Mouse (Mus musculus): ENCODE measurements at regions not wholly inside any gene's neighbourhood (a gene's known extent, or its start where the extent isn't known, plus 50 kb on each side); places are given as distances from the start of the nearest gene placed in this dataset.
"Not testable (repeated sequence)": the region's sequence is repeated elsewhere in the genome, so short reads cannot be mapped to it uniquely, and the experiment has no call there.

DNA sequence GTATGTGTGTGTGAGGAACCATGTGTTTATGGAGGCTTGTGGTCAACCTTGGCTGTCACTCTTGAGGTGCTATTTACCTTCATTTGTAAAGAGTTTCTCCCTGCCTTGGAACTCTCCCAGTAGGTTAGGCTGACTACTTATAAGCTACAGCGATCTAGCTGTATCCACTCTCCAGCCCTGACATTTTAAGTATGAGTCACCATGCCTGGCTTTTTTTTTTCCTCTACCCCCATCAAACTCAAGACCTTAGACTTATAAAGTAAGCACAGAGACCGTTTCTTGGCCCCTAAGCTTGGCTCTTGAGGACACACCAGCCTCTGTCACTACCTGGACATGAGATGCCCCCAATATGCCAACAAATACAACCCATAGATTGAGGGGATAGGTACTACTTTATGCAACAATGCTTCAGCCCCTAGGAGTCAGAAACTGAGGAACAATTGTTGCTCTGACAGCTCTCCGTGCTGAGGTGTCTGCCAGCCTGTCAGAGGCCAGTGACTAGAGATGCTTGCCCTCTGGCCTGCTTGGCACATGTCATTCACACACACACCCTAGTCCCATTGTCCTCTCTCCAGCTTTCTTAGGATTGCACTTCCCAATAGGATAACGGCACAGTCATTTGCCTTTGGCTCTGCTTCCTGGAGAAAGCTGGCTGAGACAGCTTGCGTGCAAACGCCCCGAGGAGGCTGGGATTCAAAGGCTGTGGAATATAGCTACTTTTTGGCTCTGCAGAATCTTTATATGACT is 193.8 kb upstream of the Prok2 start:
- H3K4me1 ChIP-seq (ENCODE audit: control insufficient read depth, insufficient read depth, insufficient read length, low read length) = no peaks in the 10 kb centered on the region
- H3K4me3 ChIP-seq (ENCODE audit: insufficient read depth, low read depth, low read length) = no peak overlapping the region
- H3K27ac ChIP-seq (replicated peaks; ENCODE audit: low read depth, low read length) = no peak overlapping the region

GRCm38 (mm10) chr6:99918351-99918750 is 192.2 kb upstream of the Prok2 start:
- Histone ChIP-seq H3K4me1 (ENCODE audit: control insufficient read depth, insufficient read depth, insufficient read length, low read length) (no peaks in the 10 kb centered on the region), H3K4me3 (ENCODE audit: insufficient read depth, low read depth, low read length) (no peak overlapping the region), H3K27ac (replicated peaks; ENCODE audit: low read depth, low read length) (no peak overlapping the region)

DNA sequence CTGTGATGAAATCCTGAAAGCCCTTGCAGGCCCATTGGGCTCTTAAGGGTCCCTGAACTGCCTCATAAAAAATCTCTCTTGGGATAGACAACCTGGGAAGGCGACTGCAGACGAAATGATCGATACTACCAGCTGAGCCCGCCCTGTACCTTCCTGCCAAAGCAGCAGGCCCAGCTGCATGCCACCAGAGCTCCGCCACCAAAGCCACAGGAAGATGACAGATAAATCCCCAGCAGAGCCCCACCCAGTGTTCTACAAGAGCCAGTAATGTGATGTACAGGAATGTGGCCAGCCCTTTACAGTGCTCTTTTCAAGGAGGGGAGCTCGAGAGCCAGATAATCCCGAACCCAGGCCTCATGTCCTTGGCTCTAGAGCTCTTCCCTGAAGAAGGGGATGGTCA is 183.7 kb upstream of the Prok2 start:
- Histone ChIP-seq H3K4me3 (ENCODE audit: insufficient read depth, low read depth, low read length) (no peak overlapping the region), H3K4me1 (ENCODE audit: control insufficient read depth, insufficient read depth, insufficient read length, low read length) (no peaks in the 10 kb centered on the region), H3K27ac (replicated peaks; ENCODE audit: low read depth, low read length) (no peak overlapping the region)

GRCm38 (mm10) chr6:99909459-99909858 is 183.3 kb upstream of the Prok2 start:
- no peak overlapping the region for H3K27ac ChIP-seq (replicated peaks; ENCODE audit: low read depth, low read length)
- no peaks in the 10 kb centered on the region for H3K4me1 ChIP-seq (ENCODE audit: control insufficient read depth, insufficient read depth, insufficient read length, low read length)

DNA sequence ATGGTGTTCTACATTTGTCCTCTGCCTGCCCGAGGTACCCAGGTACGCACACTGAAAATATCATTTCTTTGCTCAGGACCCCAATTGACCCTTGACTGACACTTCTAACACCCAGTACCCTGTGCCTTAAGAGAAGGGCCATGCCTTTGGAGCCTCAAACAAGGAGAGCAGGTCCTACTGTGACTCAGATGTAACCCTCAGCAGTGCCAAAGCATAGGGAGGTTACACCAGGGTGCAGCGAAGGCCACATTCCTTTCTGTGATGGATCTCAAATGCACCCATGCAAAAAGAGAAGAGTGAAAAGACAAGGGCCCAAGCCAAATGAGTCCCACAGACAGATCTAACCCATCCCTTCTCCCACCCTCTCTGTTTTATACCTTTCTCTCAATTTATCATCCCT is 181.9 kb upstream of the Prok2 start:
- Histone ChIP-seq H3K4me1 (ENCODE audit: control insufficient read depth, insufficient read depth, insufficient read length, low read length) (no peaks in the 10 kb centered on the region), H3K27ac (replicated peaks; ENCODE audit: low read depth, low read length) (no peak overlapping the region), H3K4me3 (ENCODE audit: insufficient read depth, low read depth, low read length) (no peak overlapping the region)

More at GRCm38 (mm10) chr6:99909459-99909858, 183.3 kb upstream of the Prok2 start:
- no peak overlapping the region for H3K4me3 ChIP-seq (ENCODE audit: insufficient read depth, low read depth, low read length)

- Histone ChIP-seq H3K27ac (replicated peaks; ENCODE audit: low read depth, low read length) (no peak overlapping the region), H3K4me3 (ENCODE audit: insufficient read depth, low read depth, low read length) (no peak overlapping the region), H3K4me1 (ENCODE audit: control insufficient read depth, insufficient read depth, insufficient read length, low read length) (no peaks in the 10 kb centered on the region)
These were observed 179.0 kb upstream of the Prok2 start for GRCm38 (mm10) chr6:99905194-99905593.

DNA sequence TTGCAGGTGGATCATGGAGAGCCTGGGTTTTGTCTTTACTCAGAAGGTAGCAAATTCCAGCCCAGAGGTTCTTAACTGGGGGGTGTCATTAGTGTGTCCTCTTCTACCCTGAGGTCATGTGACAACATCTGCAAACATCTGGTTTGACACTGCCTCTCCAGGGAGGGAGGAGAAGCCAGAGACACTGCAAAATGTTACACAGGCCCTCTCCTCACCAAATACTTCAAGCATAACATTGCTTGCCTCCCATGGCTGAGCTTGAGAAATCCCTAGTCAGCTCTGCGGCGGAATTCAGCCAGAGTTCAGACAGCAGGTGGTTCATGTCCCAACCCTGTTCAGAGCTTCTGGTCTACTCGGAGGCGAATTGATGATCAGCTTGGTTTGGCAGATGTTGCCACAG is 178.4 kb upstream of the Prok2 start:
- H3K27ac ChIP-seq (replicated peaks; ENCODE audit: low read depth, low read length) = no peak overlapping the region
- no peaks in the 10 kb centered on the region for H3K4me1 ChIP-seq (ENCODE audit: control insufficient read depth, insufficient read depth, insufficient read length, low read length)
- no peak overlapping the region for H3K4me3 ChIP-seq (ENCODE audit: insufficient read depth, low read depth, low read length)

GRCm38 (mm10) chr6:99904044-99904443 is 177.9 kb upstream of the Prok2 start:
- H3K4me3 ChIP-seq (ENCODE audit: insufficient read depth, low read depth, low read length); H3K27ac ChIP-seq (replicated peaks; ENCODE audit: low read depth, low read length); H3K4me1 ChIP-seq (ENCODE audit: control insufficient read depth, insufficient read depth, insufficient read length, low read length): not testable (repeated sequence)

- H3K4me1 ChIP-seq (ENCODE audit: control insufficient read depth, insufficient read depth, insufficient read length, low read length) = no peaks in the 10 kb centered on the region
- H3K4me3 ChIP-seq (ENCODE audit: insufficient read depth, low read depth, low read length) = no peak overlapping the region
- no peak overlapping the region for H3K27ac ChIP-seq (replicated peaks; ENCODE audit: low read depth, low read length)
These were observed 175.4 kb upstream of the Prok2 start for GRCm38 (mm10) chr6:99901564-99901963.

GRCm38 (mm10) chr6:99901146-99901545 is 175.0 kb upstream of the Prok2 start:
- Histone ChIP-seq H3K4me3 (ENCODE audit: insufficient read depth, low read depth, low read length) (no peak overlapping the region), H3K27ac (replicated peaks; ENCODE audit: low read depth, low read length) (no peak overlapping the region)

GRCm38 (mm10) chr6:99899704-99900103 is 173.5 kb upstream of the Prok2 start:
- H3K27ac ChIP-seq (replicated peaks; ENCODE audit: low read depth, low read length) = no peak overlapping the region
- no peaks in the 10 kb centered on the region for H3K4me1 ChIP-seq (ENCODE audit: control insufficient read depth, insufficient read depth, insufficient read length, low read length)
- H3K4me3 ChIP-seq (ENCODE audit: insufficient read depth, low read depth, low read length) = no peak overlapping the region

More at GRCm38 (mm10) chr6:99901146-99901545, 175.0 kb upstream of the Prok2 start:
- no peaks in the 10 kb centered on the region for H3K4me1 ChIP-seq (ENCODE audit: control insufficient read depth, insufficient read depth, insufficient read length, low read length)

- Histone ChIP-seq H3K27ac (replicated peaks; ENCODE audit: low read depth, low read length) (no peak overlapping the region), H3K4me1 (ENCODE audit: control insufficient read depth, insufficient read depth, insufficient read length, low read length) (no peaks in the 10 kb centered on the region), H3K4me3 (ENCODE audit: insufficient read depth, low read depth, low read length) (no peak overlapping the region)
These were observed 171.9 kb upstream of the Prok2 start for GRCm38 (mm10) chr6:99898077-99898476.

- Histone ChIP-seq H3K27ac (replicated peaks; ENCODE audit: low read depth, low read length) (no peak overlapping the region), H3K4me1 (ENCODE audit: control insufficient read depth, insufficient read depth, insufficient read length, low read length) (no peaks in the 10 kb centered on the region), H3K4me3 (ENCODE audit: insufficient read depth, low read depth, low read length) (no peak overlapping the region)
These were observed 169.4 kb upstream of the Prok2 start for GRCm38 (mm10) chr6:99895558-99895957.

GRCm38 (mm10) chr6:99893936-99894335 is 167.7 kb upstream of the Prok2 start:
- Histone ChIP-seq H3K4me1 (ENCODE audit: control insufficient read depth, insufficient read depth, insufficient read length, low read length) (no peaks in the 10 kb centered on the region), H3K27ac (replicated peaks; ENCODE audit: low read depth, low read length) (no peak overlapping the region)

GRCm38 (mm10) chr6:99892204-99892603 is 166.0 kb upstream of the Prok2 start:
- no peaks in the 10 kb centered on the region for H3K4me1 ChIP-seq (ENCODE audit: control insufficient read depth, insufficient read depth, insufficient read length, low read length)
- no peak overlapping the region for H3K27ac ChIP-seq (replicated peaks; ENCODE audit: low read depth, low read length)
- no peak overlapping the region for H3K4me3 ChIP-seq (ENCODE audit: insufficient read depth, low read depth, low read length)

More at GRCm38 (mm10) chr6:99893936-99894335, 167.7 kb upstream of the Prok2 start:
- no peak overlapping the region for H3K4me3 ChIP-seq (ENCODE audit: insufficient read depth, low read depth, low read length)

DNA sequence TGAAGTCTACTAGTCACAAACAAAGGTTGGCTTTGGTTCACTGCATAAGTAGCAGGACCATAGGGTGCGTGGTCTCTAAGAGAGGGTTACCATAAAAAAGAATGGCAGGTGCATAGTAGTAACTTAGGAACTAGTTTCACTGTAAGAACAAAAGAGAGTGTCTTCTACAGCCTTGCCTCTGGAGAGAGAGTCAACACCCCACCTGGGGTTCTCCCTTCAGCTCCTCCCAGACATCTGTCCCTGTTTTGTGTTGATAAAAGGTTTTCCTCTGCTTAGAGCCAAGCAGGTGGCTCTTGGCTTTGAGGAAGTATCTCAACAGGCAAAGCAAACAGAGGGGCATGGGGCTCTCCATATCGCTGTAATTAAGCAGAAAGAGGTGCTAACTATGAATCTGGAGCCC is 165.6 kb upstream of the Prok2 start:
- no peaks in the 10 kb centered on the region for H3K4me1 ChIP-seq (ENCODE audit: control insufficient read depth, insufficient read depth, insufficient read length, low read length)
- no peak overlapping the region for H3K4me3 ChIP-seq (ENCODE audit: insufficient read depth, low read depth, low read length)
- H3K27ac ChIP-seq (replicated peaks; ENCODE audit: low read depth, low read length) = no peak overlapping the region
